ENCODE assay signal across 22 mouse cellular contexts in the genomic region with DNA sequence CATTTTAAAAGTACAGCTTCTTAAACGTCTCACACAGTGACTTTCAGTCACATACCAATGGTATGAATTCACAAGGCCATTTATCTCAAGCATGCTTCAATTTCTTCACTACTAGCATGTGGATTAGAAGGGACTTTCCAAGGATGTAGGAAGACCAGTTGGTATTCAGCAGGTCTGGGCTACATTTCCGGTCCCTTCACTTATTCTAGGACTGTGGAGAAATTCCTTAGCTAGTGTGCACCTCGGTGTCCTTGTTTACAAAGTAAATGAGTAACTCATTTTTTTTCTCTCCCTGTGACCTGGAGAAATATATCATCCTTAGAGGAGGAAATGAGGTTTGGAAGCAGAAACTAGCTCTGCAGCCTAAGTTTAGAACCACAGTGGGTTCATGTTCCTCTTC.
DNase-seq lines count a peak whose midpoint lies in the region; ATAC-seq and TF ChIP-seq lines count a peak whose summit lies in the region.
"Had no signal": no experiment of that assay in that cellular context is flagged by ENCODE, and none has a peak within 500 bp of the region (broad histone marks: within the 10 kb centered on the region; RNA-seq: fewer than 3 reads in every experiment).

No protein-coding gene starts in this region.

- no peaks in the 10 kb centered on the region for H3K27me3 ChIP-seq in intestine, embryonic 14.5 days (replicated peaks; ENCODE audit: control insufficient read depth, insufficient read depth, low read length)
- no peaks in the 10 kb centered on the region for H3K27me3 ChIP-seq in intestine, postnatal 0 days (replicated peaks; ENCODE audit: control insufficient read depth, insufficient read depth, low read length)
- H3K27me3 ChIP-seq in lung, embryonic 16.5 days (ENCODE audit: control insufficient read depth, insufficient read depth, low read depth, low read length) = no peaks in the 10 kb centered on the region
- no peaks in the 10 kb centered on the region for H3K27me3 ChIP-seq in kidney, postnatal 0 days (ENCODE audit: insufficient read depth, low read length)
- no peaks in the 10 kb centered on the region for H3K27me3 ChIP-seq in stomach, postnatal 0 days (ENCODE audit: control insufficient read depth, insufficient read depth, low read length)
- H3K27me3 ChIP-seq: embryonic facial prominence, embryonic 15.5 days; neural tube, embryonic 12.5 days had no signal

- peaks cover 29% of the 10 kb centered on the region for H3K4me1 ChIP-seq in intestine, embryonic 14.5 days (replicated peaks; ENCODE audit: control insufficient read depth, insufficient read depth, low read length)
- H3K4me1 ChIP-seq in intestine, postnatal 0 days (replicated peaks; ENCODE audit: control insufficient read depth, insufficient read depth, low read length) = no peaks in the 10 kb centered on the region
- H3K4me1 ChIP-seq in lung, embryonic 16.5 days (replicated peaks; ENCODE audit: control insufficient read depth, insufficient read depth, low read length) = peaks cover 25% of the 10 kb centered on the region
- H3K4me1 ChIP-seq in kidney, postnatal 0 days (replicated peaks; ENCODE audit: insufficient read depth, low read length) = peaks cover 23% of the 10 kb centered on the region
- peaks cover 4% of the 10 kb centered on the region; the same call in 1 of the 2 replicates for H3K4me1 ChIP-seq in stomach, postnatal 0 days (replicated peaks; ENCODE audit: control insufficient read depth, insufficient read depth)
- H3K4me1 ChIP-seq: liver, embryonic 12.5 days had no signal

- no peak for TF ChIP-seq EP300 in stomach, postnatal 0 days (optimal IDR thresholded peaks at IDR 0.05)

- peak overlapping the region; percentile 11 for H3K4me2 ChIP-seq in intestine, embryonic 14.5 days (ENCODE audit: low read length)
- H3K4me2 ChIP-seq in intestine, postnatal 0 days (replicated peaks; ENCODE audit: low read depth) = no peak overlapping the region
- no peak overlapping the region for H3K4me2 ChIP-seq in lung, embryonic 16.5 days (ENCODE audit: low read depth, low read length)
- no peak overlapping the region for H3K4me2 ChIP-seq in kidney, postnatal 0 days (ENCODE audit: low read length)
- H3K4me2 ChIP-seq in stomach, postnatal 0 days (replicated peaks; ENCODE audit: low read depth) = no peak overlapping the region; the same call in 1 of the 2 replicates
- H3K4me2 ChIP-seq: embryonic facial prominence, embryonic 15.5 days; forebrain, embryonic 13.5 days; liver, embryonic 12.5 days; neural tube, embryonic 12.5 days had no signal

- peak overlapping the region; percentile 34; the same call in 1 of the 2 replicates for H3K27ac ChIP-seq in intestine, embryonic 14.5 days (ENCODE audit: low read depth)
- no peak overlapping the region for H3K27ac ChIP-seq in intestine, postnatal 0 days (ENCODE audit: low read depth, low read length)
- 0 out of 2 replicates have a peak overlapping the region, but pooled peaks have one; percentile 20 for H3K27ac ChIP-seq in lung, embryonic 16.5 days (ENCODE audit: low read length)
- H3K27ac ChIP-seq in kidney, postnatal 0 days = peak overlapping the region; percentile 47
- H3K27ac ChIP-seq in stomach, postnatal 0 days (replicated peaks) = peak overlapping the region; percentile 49; the same call in 1 of the 2 replicates
- no peak overlapping the region for H3K27ac ChIP-seq in layer of hippocampus, adult 2 months
- H3K27ac ChIP-seq: embryonic facial prominence, embryonic 15.5 days; forebrain, embryonic 13.5 days; liver, embryonic 12.5 days; midbrain, embryonic 10.5 days; neural tube, embryonic 12.5 days had no signal

- no peak overlapping the region for H3K9ac ChIP-seq in intestine, embryonic 14.5 days (ENCODE audit: low read length)
- no peak overlapping the region for H3K9ac ChIP-seq in intestine, postnatal 0 days (ENCODE audit: low read depth, low read length)
- H3K9ac ChIP-seq in lung, embryonic 16.5 days (ENCODE audit: low read length) = no peak overlapping the region
- no peak overlapping the region for H3K9ac ChIP-seq in kidney, postnatal 0 days (ENCODE audit: low read depth, low read length)
- no peak overlapping the region for H3K9ac ChIP-seq in stomach, postnatal 0 days (ENCODE audit: low read length)
- H3K9ac ChIP-seq: embryonic facial prominence, embryonic 15.5 days; forebrain, embryonic 13.5 days; liver, embryonic 12.5 days; neural tube, embryonic 12.5 days had no signal

- no peaks in the 10 kb centered on the region for H3K9me3 ChIP-seq in intestine, embryonic 14.5 days (ENCODE audit: control insufficient read depth, low read length)
- H3K9me3 ChIP-seq in intestine, postnatal 0 days (ENCODE audit: control insufficient read depth) = no peaks in the 10 kb centered on the region
- H3K9me3 ChIP-seq in lung, embryonic 16.5 days (ENCODE audit: control insufficient read depth, low read length) = no peaks in the 10 kb centered on the region
- H3K9me3 ChIP-seq in kidney, postnatal 0 days (replicated peaks; ENCODE audit: low read length) = no peaks in the 10 kb centered on the region
- H3K9me3 ChIP-seq in stomach, postnatal 0 days (ENCODE audit: control insufficient read depth, low read length) = no peaks in the 10 kb centered on the region
- H3K9me3 ChIP-seq: embryonic facial prominence, embryonic 15.5 days; forebrain, embryonic 13.5 days; liver, embryonic 12.5 days; midbrain, embryonic 10.5 days; neural tube, embryonic 12.5 days had no signal

- TF ChIP-seq CTCF in intestine, postnatal 0 days (IDR thresholded peaks at IDR 0.05; ENCODE audit: low read depth) = no peak
- no peak for TF ChIP-seq CTCF in kidney, postnatal 0 days (IDR thresholded peaks at IDR 0.05; ENCODE audit: low read depth)
- no peak for TF ChIP-seq CTCF in stomach, postnatal 0 days (IDR thresholded peaks at IDR 0.05; ENCODE audit: low read depth)
- no peak for TF ChIP-seq CTCF in layer of hippocampus, adult 2 months (conservative IDR thresholded peaks at IDR 0.05)

- DNase-seq in intestine, embryonic 14.5 days (ENCODE audit: low spot score) = no peak
- no peak for DNase-seq in lung, adult 18-20 months
- peak; percentile 69 for DNase-seq in kidney, postnatal 0 days (ENCODE audit: low spot score)
- no peak for DNase-seq in stomach, postnatal 0 days (ENCODE audit: low spot score)
- DNase-seq in thymus, postnatal 10 days (ENCODE audit: low spot score in 2 of 2) = no peak
- DNase-seq in layer of hippocampus, adult 2 months (ENCODE audit: low spot score in 2 of 2) = no peak
- DNase-seq: adrenal gland, adult 2 months; gastrocnemius, postnatal 25 days; heart, postnatal 36 days; lung, postnatal 36 days; spleen, adult 18-20 months; thymus, postnatal 36 days had no signal

- H3K4me3 ChIP-seq in intestine, embryonic 14.5 days (ENCODE audit: low read depth, low read length) = no peak overlapping the region
- no peak overlapping the region for H3K4me3 ChIP-seq in intestine, postnatal 0 days (ENCODE audit: low read depth, low read length)
- no peak overlapping the region for H3K4me3 ChIP-seq in lung, embryonic 16.5 days (ENCODE audit: low read length)
- no peak overlapping the region for H3K4me3 ChIP-seq in kidney, postnatal 0 days (replicated peaks; ENCODE audit: low read depth, low read length)
- no peak overlapping the region for H3K4me3 ChIP-seq in stomach, postnatal 0 days (ENCODE audit: low read depth, low read length)
- H3K4me3 ChIP-seq in layer of hippocampus, adult 2 months = no peak overlapping the region
- H3K4me3 ChIP-seq: embryonic facial prominence, embryonic 15.5 days; forebrain, embryonic 13.5 days; liver, embryonic 12.5 days; midbrain, embryonic 10.5 days; neural tube, embryonic 12.5 days had no signal

- no peak for ATAC-seq in intestine, embryonic 14.5 days (replicated peaks; ENCODE audit: low FRiP score, low TSS enrichment, low read depth)
- no peak for ATAC-seq in intestine, postnatal 0 days
- ATAC-seq in lung, embryonic 16.5 days (ENCODE audit: low read depth) = no peak
- ATAC-seq in kidney, postnatal 0 days (replicated peaks; ENCODE audit: low FRiP score, low read depth) = peak; percentile 64
- ATAC-seq in stomach, postnatal 0 days (ENCODE audit: low FRiP score, low TSS enrichment) = no peak
- ATAC-seq: CD4-positive, CD25-positive, alpha-beta regulatory T cell, adult 4 months; forebrain, embryonic 13.5 days; hindbrain, embryonic 16.5 days; liver, embryonic 12.5 days had no signal

- 26% methylated on average over 3 of the region's 3 CpGs for WGBS in intestine, embryonic 14.5 days
- WGBS in intestine, postnatal 0 days = 26% methylated on average over 3 of the region's 3 CpGs
- 20% methylated on average over 3 of the region's 3 CpGs for WGBS in lung, embryonic 16.5 days
- 14% methylated on average over 3 of the region's 3 CpGs for WGBS in kidney, postnatal 0 days
- 12% methylated on average over 3 of the region's 3 CpGs for WGBS in stomach, postnatal 0 days

- no peaks in the 10 kb centered on the region for H3K36me3 ChIP-seq in intestine, embryonic 14.5 days (ENCODE audit: control insufficient read depth, insufficient read depth, low read length)
- H3K36me3 ChIP-seq in intestine, postnatal 0 days (ENCODE audit: control insufficient read depth, insufficient read depth) = no peaks in the 10 kb centered on the region
- no peaks in the 10 kb centered on the region for H3K36me3 ChIP-seq in lung, embryonic 16.5 days (ENCODE audit: control insufficient read depth, insufficient read depth, low read length)
- H3K36me3 ChIP-seq in kidney, postnatal 0 days (ENCODE audit: insufficient read depth, low read length) = no peaks in the 10 kb centered on the region
- no peaks in the 10 kb centered on the region for H3K36me3 ChIP-seq in stomach, postnatal 0 days (ENCODE audit: control insufficient read depth, insufficient read depth, low read length)
- H3K36me3 ChIP-seq: embryonic facial prominence, embryonic 15.5 days; G1E; liver, embryonic 12.5 days; midbrain, embryonic 10.5 days; neural tube, embryonic 12.5 days had no signal

Comparison
In these comparisons a context has a peak if more than half of its experiments do, and no peak if none do; other contexts are left out.
1. H3K27ac ChIP-seq: peak in intestine, embryonic 14.5 days (single experiment), lung, embryonic 16.5 days (single experiment), kidney, postnatal 0 days (single experiment) and stomach, postnatal 0 days (single experiment); none in intestine, postnatal 0 days (single experiment) and layer of hippocampus, adult 2 months (single experiment).